Mouse (Mus musculus) CH12.LX (cell line): ENCODE results near the gene D17H6S53E. TPM values are rescaled to one million over a fixed set of nuclear protein-coding genes. Genes with fewer than 3 reads are reported as not detected.

Experiments used
- DNase-seq: peaks from one replicate; pipeline ENCODE4 v3.0.0-alpha.2; 2013; ENCODE audit errors: extremely low read depth
- H3K27ac ChIP-seq: 2 replicates; pipeline ENCODE4 v1.5.1; 2012; ENCODE audit warnings: low read depth, mild to moderate bottlenecking, control low read depth, moderate library complexity; ENCODE audit not compliant: insufficient read depth
- H3K27me3 ChIP-seq: replicated peaks from 2 replicates; pipeline ENCODE3; 2012; ENCODE audit warnings: inconsistent platforms
- H3K36me3 ChIP-seq, 2 experiments: replicated peaks in 1 of 2; 2 replicates each; pipeline versions ENCODE3 to v1.6.1; 2012; ENCODE audit warnings: inconsistent platforms in 1 of 2, low read length in 1 of 2, mild to moderate bottlenecking in 1 of 2, mixed read lengths in 1 of 2, moderate library complexity in 1 of 2; ENCODE audit not compliant: control insufficient read depth in 1 of 2, insufficient read depth in 1 of 2
- H3K4me1 ChIP-seq, 2 experiments: 2 replicates each; pipeline ENCODE4 v1.6.1; 2012; ENCODE audit warnings: inconsistent platforms in 1 of 2, moderate library complexity in 1 of 2; ENCODE audit not compliant: insufficient read depth in 2 of 2, control insufficient read depth in 1 of 2
- H3K4me2 ChIP-seq: 2 replicates; pipeline ENCODE4 v1.6.1; 2012; ENCODE audit warnings: low read depth, mild to moderate bottlenecking, control low read depth; ENCODE audit not compliant: poor library complexity, insufficient read depth, severe bottlenecking
- H3K4me3 ChIP-seq, 3 experiments: fragments of 150-350 bp in 1 of 3; sonication (generic) in 1 of 3; replicated peaks in 1 of 3; 2 replicates each; pipeline versions ENCODE3 to v1.5.1; 2011 to 2012; ENCODE audit warnings: low read depth in 2 of 3, low read length in 2 of 3, mild to moderate bottlenecking in 2 of 3, moderate library complexity in 2 of 3, control low read depth in 1 of 3, improper control_type of control experiment in 1 of 3, inconsistent platforms in 1 of 3, mixed read lengths in 1 of 3; ENCODE audit not compliant: poor library complexity in 1 of 3
- H3K79me2 ChIP-seq: replicated peaks from 2 replicates; pipeline ENCODE4 v1.6.1; 2012; ENCODE audit warnings: mild to moderate bottlenecking, moderate library complexity; ENCODE audit not compliant: control insufficient read depth, poor library complexity, insufficient read depth, severe bottlenecking; ENCODE audit errors: extremely low read depth
- H3K9ac ChIP-seq: 2 replicates; pipeline ENCODE4 v1.6.1; 2012; ENCODE audit warnings: low read depth, mild to moderate bottlenecking, control low read depth, moderate library complexity; ENCODE audit not compliant: insufficient read depth
- H3K9me3 ChIP-seq: replicated peaks from 2 replicates; pipeline ENCODE3; 2012; ENCODE audit warnings: low read length, inconsistent platforms, mixed read lengths
- BHLHE40 ChIP-seq: IDR thresholded peaks from 2 replicates; pipeline ENCODE4 v1.6.1; 2011; ENCODE audit warnings: mild to moderate bottlenecking, low read depth, low read length, improper control_type of control experiment
- CHD2 ChIP-seq: IDR thresholded peaks from 2 replicates; pipeline ENCODE4 v1.6.1; 2011; ENCODE audit warnings: low read length, improper control_type of control experiment
- CTCF ChIP-seq, 2 experiments: IDR thresholded peaks in 1 of 2; conservative IDR thresholded peaks in 1 of 2; 2 replicates each; pipeline ENCODE4 v1.5.1; 2011 to 2012; ENCODE audit warnings: low read depth in 2 of 2, low read length in 2 of 2, improper control_type of control experiment in 1 of 2, inconsistent platforms in 1 of 2, mild to moderate bottlenecking in 1 of 2, moderate library complexity in 1 of 2
- ETS1 ChIP-seq: conservative IDR thresholded peaks from 2 replicates; pipeline ENCODE4 v1.6.1; 2012; ENCODE audit warnings: low read depth, mild to moderate bottlenecking, inconsistent platforms, low read length, improper control_type of control experiment, moderate library complexity
- GABPA ChIP-seq: IDR thresholded peaks from 2 replicates; pipeline ENCODE4 v1.6.1; 2012; ENCODE audit warnings: low read depth, low read length, improper control_type of control experiment, inconsistent platforms; ENCODE audit not compliant: insufficient replicate concordance
- IRF4 ChIP-seq: IDR thresholded peaks from 2 replicates; pipeline ENCODE4 v1.6.1; 2014; ENCODE audit warnings: low read depth, mild to moderate bottlenecking, inconsistent platforms, low read length, improper control_type of control experiment
- JUN ChIP-seq: IDR thresholded peaks from 2 replicates; pipeline ENCODE4 v1.6.1; 2011; ENCODE audit warnings: low read depth, mild to moderate bottlenecking, low read length, improper control_type of control experiment, moderate library complexity; ENCODE audit not compliant: insufficient read depth
- KAT2A ChIP-seq: IDR thresholded peaks from 2 replicates; pipeline ENCODE4 v1.6.1; 2012; ENCODE audit warnings: low read length, improper control_type of control experiment, inconsistent platforms; ENCODE audit not compliant: insufficient replicate concordance
- MAFK ChIP-seq: IDR thresholded peaks from 2 replicates; pipeline ENCODE4 v1.6.1; 2011; ENCODE audit warnings: low read length, improper control_type of control experiment; ENCODE audit not compliant: insufficient replicate concordance
- MAZ ChIP-seq: IDR thresholded peaks from 2 replicates; pipeline ENCODE4 v1.6.1; 2012; ENCODE audit warnings: low read depth, mild to moderate bottlenecking, inconsistent platforms, low read length, improper control_type of control experiment, moderate library complexity
- MYC ChIP-seq: IDR thresholded peaks from 2 replicates; pipeline ENCODE4 v1.6.1; 2011; ENCODE audit warnings: low read depth, mild to moderate bottlenecking, improper control_type of control experiment, low read length
- PAX5 ChIP-seq: IDR thresholded peaks from 2 replicates; pipeline ENCODE4 v1.6.1; 2012; ENCODE audit warnings: low read length, inconsistent platforms, mixed read lengths
- POLR2A ChIP-seq: IDR thresholded peaks from 2 replicates; pipeline ENCODE4 v1.6.1; 2011; ENCODE audit warnings: low read depth, mild to moderate bottlenecking, improper control_type of control experiment, low read length
- POLR2AphosphoS2 ChIP-seq: IDR thresholded peaks from 2 replicates; pipeline ENCODE4 v1.6.1; 2011; ENCODE audit warnings: low read depth, low read length, improper control_type of control experiment
- SIN3A ChIP-seq: IDR thresholded peaks from 2 replicates; pipeline ENCODE4 v1.6.1; 2012; ENCODE audit warnings: low read length, improper control_type of control experiment, inconsistent platforms
- SMC3 ChIP-seq: IDR thresholded peaks from 2 replicates; pipeline ENCODE4 v1.6.1; 2011; ENCODE audit warnings: low read depth, low read length, improper control_type of control experiment
- TBP ChIP-seq: conservative IDR thresholded peaks from 2 replicates; pipeline ENCODE4 v1.6.1; 2011; ENCODE audit warnings: low read depth, low read length, improper control_type of control experiment
- UBTF ChIP-seq: IDR thresholded peaks from 2 replicates; pipeline ENCODE4 v1.6.1; 2012; ENCODE audit warnings: low read depth, mild to moderate bottlenecking, inconsistent platforms, low read length, improper control_type of control experiment, moderate library complexity
- USF1 ChIP-seq: IDR thresholded peaks from 2 replicates; pipeline ENCODE4 v1.6.1; 2014; ENCODE audit warnings: low read depth, mild to moderate bottlenecking, inconsistent platforms, low read length, improper control_type of control experiment
- ZKSCAN1 ChIP-seq: IDR thresholded peaks from 2 replicates; pipeline ENCODE4 v1.6.1; 2012; ENCODE audit warnings: low read depth, inconsistent platforms, low read length, improper control_type of control experiment, borderline replicate concordance
- ZMIZ1 ChIP-seq: IDR thresholded peaks from 2 replicates; pipeline ENCODE4 v1.6.1; 2012; ENCODE audit warnings: low read depth, mild to moderate bottlenecking, inconsistent platforms, low read length, improper control_type of control experiment
- ZNF384 ChIP-seq: IDR thresholded peaks from 2 replicates; pipeline ENCODE4 v1.6.1; 2012; ENCODE audit warnings: low read depth, low read length, improper control_type of control experiment, inconsistent platforms
- dilution Hi-C: fragments of 300-500 bp; cut with MboI; formaldehyde crosslinking; loops from 2 replicates; pipeline ENCODE4 v1.14.3; 2020; ENCODE audit warnings: low sequenced_read_pairs; ENCODE audit not compliant: extremely low pct_unique_long_range_greater_than_20kb, extremely low pct_ligation_motif_present
- in situ Hi-C: fragments of 300-500 bp; cut with MboI; formaldehyde crosslinking; loops from 3 replicates; pipeline ENCODE4 v1.14.3; 2019; ENCODE audit warnings: low sequenced_read_pairs, low pct_ligation_motif_present, low pct_unique_long_range_greater_than_20kb, mixed read lengths
- polyA plus RNA-seq: library from polyadenylated mRNA; unstranded; fragments of >175 nt; gene quantifications from 2 replicates; pipeline ENCODE4 v1.2.1, GENCODE M21; 2012; ENCODE audit warnings: low read depth; ENCODE audit not compliant: insufficient read length
- total RNA-seq, 2 experiments: library from RNA; depleted of rRNA; stranded (reverse); fragments of 300-350 nt in 1 of 2; fragments of >200 nt in 1 of 2; gene quantifications; 2 replicates each; pipeline ENCODE4 v1.2.3; 2012 to 2014

Gene D17H6S53E
- total and polyA plus RNA-seq, 3 experiments, result 8.7 to 15.6 (median 11.9) TPM

GRCm38 (mm10) chr17:35092403-35093198 is 33.6 kb upstream of the D17H6S53E start:
- no peak for DNase-seq
- H3K79me2 ChIP-seq, result no peaks in the 10 kb centered on the region; the same call in 1 of the 2 replicates
- peaks cover 37 to 66% of the 10 kb centered on the region in 2 experiments for H3K36me3 ChIP-seq
- H3K9ac ChIP-seq, result no peak overlapping the region
- no peak overlapping the region for H3K4me3 ChIP-seq
- no peaks in the 10 kb centered on the region for H3K9me3 ChIP-seq
- peaks cover 3 to 20% of the 10 kb centered on the region in 2 experiments for H3K4me1 ChIP-seq
- no peak overlapping the region for H3K27ac ChIP-seq
- in situ Hi-C loops (no loop called here), dilution Hi-C loops (no loop called here)
- no peak for TF ChIP-seq ZNF384
- TF ChIP-seq JUN, result no peak
- no peak for TF ChIP-seq POLR2A
- no peak for TF ChIP-seq MYC
- TF ChIP-seq MAZ, result no peak
- TF ChIP-seq POLR2AphosphoS2, result no peak
- no peak for TF ChIP-seq KAT2A
- TF ChIP-seq CTCF (conservative IDR thresholded peaks at IDR 0.05 in 1 of 2, IDR thresholded peaks at IDR 0.05 in 1 of 2; ENCODE audit: low read depth in 2 of 2, low read length in 2 of 2), result no peak
- H3K27me3 ChIP-seq, result peaks cover 3% of the 10 kb centered on the region
- no peak overlapping the region for H3K4me2 ChIP-seq

- H3K4me3 ChIP-seq, result no peak overlapping the region
Observed at GRCm38 (mm10) chr17:35094475-35095365, 31.5 kb upstream of the D17H6S53E start.

GRCm38 (mm10) chr17:35096597-35096996 is 29.6 kb upstream of the D17H6S53E start:
- no peak overlapping the region for H3K9ac ChIP-seq
- no peaks in the 10 kb centered on the region for H3K9me3 ChIP-seq
- DNase-seq, result no peak
- H3K27ac ChIP-seq, result no peak overlapping the region
- H3K4me1 ChIP-seq, result peaks cover 0 to 10% of the 10 kb centered on the region in 2 experiments; a peak in 2 of 4 replicates
- dilution Hi-C loops, result no loop called here
- in situ Hi-C loops, result no loop called here
- H3K27me3 ChIP-seq, result no peaks in the 10 kb centered on the region
- H3K79me2 ChIP-seq, result no peaks in the 10 kb centered on the region
- TF ChIP-seq MAFK (no peak), CHD2 (no peak), ZNF384 (no peak), ZKSCAN1 (no peak), PAX5 (no peak), BHLHE40 (no peak), SIN3A (no peak), POLR2AphosphoS2 (no peak), ZMIZ1 (no peak), JUN (no peak), TBP (no peak), KAT2A (no peak), UBTF (no peak), SMC3 (no peak), IRF4 (no peak), ETS1 (no peak), CTCF (conservative IDR thresholded peaks at IDR 0.05 in 1 of 2, IDR thresholded peaks at IDR 0.05 in 1 of 2; ENCODE audit: low read depth in 2 of 2, low read length in 2 of 2) (no peak), USF1 (no peak)
- H3K36me3 ChIP-seq, result peaks cover 57 to 90% of the 10 kb centered on the region in 2 experiments
- H3K4me2 ChIP-seq, result no peak overlapping the region
- H3K4me3 ChIP-seq, result no peak overlapping the region

More at GRCm38 (mm10) chr17:35094475-35095365, 31.5 kb upstream of the D17H6S53E start:
- peaks cover 3 to 20% of the 10 kb centered on the region in 2 experiments for H3K4me1 ChIP-seq
- H3K9ac ChIP-seq, result no peak overlapping the region
- DNase-seq, result no peak
- no peaks in the 10 kb centered on the region for H3K27me3 ChIP-seq
- in situ Hi-C loops, result no loop called here
- H3K27ac ChIP-seq, result no peak overlapping the region
- no peak overlapping the region for H3K4me2 ChIP-seq
- peak; percentile 20; the same call in 1 of the 2 replicates for TF ChIP-seq ZNF384
- no peak for TF ChIP-seq TBP
- no peak for TF ChIP-seq GABPA
- H3K79me2 ChIP-seq, result no peaks in the 10 kb centered on the region; the same call in 1 of the 2 replicates
- H3K36me3 ChIP-seq, result peaks cover 42 to 85% of the 10 kb centered on the region in 2 experiments
- dilution Hi-C loops, result no loop called here
- H3K9me3 ChIP-seq, result no peaks in the 10 kb centered on the region
